Mouse (Mus musculus): ENCODE measurements around the gene Gm4307. TPM values are rescaled to one million over a fixed set of nuclear protein-coding genes. Genes with fewer than 3 reads are reported as not detected.
"Not testable (repeated sequence)": the region's sequence is repeated elsewhere in the genome, so short reads cannot be mapped to it uniquely, and the experiment has no call there.

The Gm4307 gene
- total RNA-seq (2021): not detected
- long read RNA-seq, experiment 1: 0 reads
- long read RNA-seq, experiment 2: 0 reads

DNA sequence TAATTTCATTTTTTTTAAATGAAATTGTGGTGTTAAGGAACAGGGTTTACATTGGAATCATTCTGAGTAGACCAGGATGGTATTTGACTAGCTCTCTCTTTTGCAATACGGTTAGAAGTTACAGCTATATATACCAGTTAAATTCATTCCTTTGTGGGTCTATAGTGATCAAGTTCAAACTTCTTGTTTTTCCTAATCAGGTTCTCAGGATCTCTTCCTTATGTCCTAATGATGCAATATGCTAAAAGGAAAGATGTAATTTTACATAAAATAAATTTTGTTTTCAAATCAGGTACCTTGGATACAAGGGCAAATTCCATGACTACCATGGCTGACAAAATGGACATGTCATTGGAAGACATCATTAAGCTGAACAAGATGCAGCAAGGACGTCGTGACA lies at the start of gene Gm4307:
TSS of gene Gm4307 (plus strand) at position 301 of the 400 bp plus-strand sequence.
- not testable (repeated sequence) for DNase-seq

- not testable (repeated sequence) for DNase-seq
Observed at GRCm38 (mm10) chr10:100335376-100335775, 25.8 kb upstream of the Gm4307 start, which contains the start of gene Gm4301. TSS of gene Gm4301 (plus strand) at chr10:100335676.

DNA sequence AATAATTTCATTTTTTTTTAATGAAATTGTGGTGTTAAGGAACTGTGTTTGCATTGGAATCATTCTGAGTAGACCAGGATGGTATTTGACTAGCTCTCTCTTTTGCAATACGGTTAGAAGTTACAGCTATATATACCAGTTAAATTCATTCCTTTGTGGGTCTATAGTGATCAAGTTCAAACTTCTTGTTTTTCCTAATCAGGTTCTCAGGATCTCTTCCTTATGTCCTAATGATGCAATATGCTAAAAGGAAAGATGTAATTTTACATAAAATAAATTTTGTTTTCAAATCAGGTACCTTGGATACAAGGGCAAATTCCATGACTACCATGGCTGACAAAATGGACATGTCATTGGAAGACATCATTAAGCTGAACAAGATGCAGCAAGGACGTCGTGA lies 20.6 kb upstream of the Gm4307 start, which contains the start of gene Gm4302:
TSS of gene Gm4302 (plus strand) at position 301 of the 400 bp plus-strand sequence.
- not testable (repeated sequence) for DNase-seq

- not testable (repeated sequence) for DNase-seq
Observed at GRCm38 (mm10) chr10:100345672-100346071, 15.5 kb upstream of the Gm4307 start, which contains the start of gene Gm4303. TSS of gene Gm4303 (plus strand) at chr10:100345972.

- not testable (repeated sequence) for DNase-seq
Observed at GRCm38 (mm10) chr10:100350793-100351192, 10.3 kb upstream of the Gm4307 start, which contains the start of gene Gm4305. TSS of gene Gm4305 (plus strand) at chr10:100351093.

GRCm38 (mm10) chr10:100356841-100357240 lies 4.3 kb upstream of the Gm4307 start:
- DNase-seq: peak; percentile 7

GRCm38 (mm10) chr10:100382460-100382859 lies 21.3 kb downstream of the Gm4307 start, which contains the start of gene Gm4312:
TSS of gene Gm4312 (minus strand) at chr10:100382560.
- not testable (repeated sequence) for DNase-seq

DNA sequence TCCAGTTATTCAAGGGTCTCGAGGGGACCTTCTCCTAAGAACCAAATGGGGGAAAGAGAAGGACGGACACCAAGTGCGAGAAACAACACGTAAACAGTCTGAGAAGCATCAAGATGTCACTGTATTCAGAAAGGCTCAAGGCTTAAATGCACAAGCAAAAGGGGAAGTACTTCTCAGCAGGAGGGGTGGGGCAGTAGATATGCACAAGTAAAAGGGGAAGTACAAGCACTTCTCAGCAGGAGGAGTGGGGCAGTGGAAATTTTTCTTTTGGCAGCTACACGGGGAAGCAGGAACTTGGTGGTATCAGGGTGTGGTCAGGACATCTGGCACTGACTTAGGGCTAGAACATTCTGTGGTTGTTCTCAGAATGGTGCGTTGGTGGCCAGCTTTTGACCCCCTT lies 41.2 kb downstream of the Gm4307 start:
- DNase-seq: not testable (repeated sequence)

Other genes starting within 250 kb of the Gm4307 start
- not detected for gene Gm4301, start 25.7 kb upstream of the Gm4307 start, total RNA-seq (2021)
- gene Gm4302, start 20.5 kb upstream of the Gm4307 start, total RNA-seq (2021): not detected
- gene Gm4303, start 15.4 kb upstream of the Gm4307 start, total RNA-seq (2021): not detected
- gene Gm4305, start 10.2 kb upstream of the Gm4307 start, total RNA-seq (2021): not detected
- not detected for gene Gm4312, start 21.2 kb downstream of the Gm4307 start, total RNA-seq (2021)
- gene Tmtc3, start 126.0 kb downstream of the Gm4307 start, total RNA-seq (2021): 10 to 100 TPM in 1 of 2 experiments, 1 to 10 TPM in 1; 6.7 to 10.4 TPM
- gene Cep290, start 126.2 kb downstream of the Gm4307 start, total RNA-seq (2021): 1 to 10 TPM; 2.0 to 2.9 TPM
- gene 4930430F08Rik, start 229.1 kb downstream of the Gm4307 start, total RNA-seq (2021): 1 to 10 TPM; 5.4 to 7.7 TPM
- not detected for gene 1700017N19Rik, start 229.1 kb downstream of the Gm4307 start, total RNA-seq (2021)